Mouse (Mus musculus) mammary gland, adult 2 months (tissue): Measurements from ENCODE around the gene Galnt13. TPM values are rescaled to one million over a fixed set of nuclear protein-coding genes. Genes with fewer than 3 reads are reported as not detected.

Experiments used
- polyA plus RNA-seq: library from polyadenylated mRNA; depleted of rRNA; stranded (reverse); fragments of >200 nt; gene quantifications from 2 replicates; pipeline ENCODE4 v1.2.3, GENCODE M21; 2012; ENCODE audit warnings: low replicate concordance; rRNA removed

The Galnt13 gene
- polyA plus RNA-seq, result 0.01 TPM in 1 of 2 replicates, not detected in the other

GRCm38 (mm10) chr2:54435937-54436735, at the start of gene Galnt13:
TSS of gene Galnt13 (plus strand) at chr2:54436317.

